Mouse (Mus musculus): Measurements from ENCODE around the gene Erc1. TPM values are rescaled to one million over a fixed set of nuclear protein-coding genes. Genes with fewer than 3 reads are reported as not detected.

Erc1 gene
- polyA plus RNA-seq, 1 experiment = 8.7 TPM

DNA sequence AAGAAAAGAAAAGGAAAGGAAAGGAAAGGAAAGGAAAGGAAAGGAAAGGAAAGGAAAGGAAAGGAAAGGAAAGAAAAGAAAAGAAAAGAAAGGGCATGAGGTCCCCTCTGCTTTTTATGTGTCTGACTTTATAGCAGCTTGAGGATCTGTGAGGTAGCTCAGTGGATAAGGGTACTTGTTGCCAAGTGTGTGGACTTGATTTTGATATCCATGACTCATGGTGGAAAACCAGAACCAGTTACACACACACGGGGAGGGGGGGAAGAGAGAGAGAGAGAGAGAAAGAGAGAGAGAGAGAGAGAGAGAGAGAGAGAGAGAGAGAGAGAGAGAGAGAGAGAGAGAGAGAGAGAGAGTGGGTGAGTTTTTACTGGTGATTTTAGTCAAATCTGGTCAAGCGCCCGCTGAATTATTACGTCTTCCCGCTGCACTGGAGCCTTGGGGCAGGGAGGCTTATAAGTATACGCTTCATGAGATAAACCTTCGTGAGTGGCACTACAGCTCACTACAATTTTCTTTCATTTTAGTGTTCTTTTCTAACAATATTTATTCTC, 204.7 kb downstream of the Erc1 start:
- no peak overlapping the region for H3K4me3 ChIP-seq (replicated peaks; ENCODE audit: extremely low read depth, low read depth, low read length)
- WGBS = 83% methylated on average over 7 of the region's 7 CpGs
- no peak for DNase-seq
- H3K4me1 ChIP-seq (ENCODE audit: control insufficient read depth, insufficient read depth, low read length) = no peaks in the 10 kb centered on the region
- TF ChIP-seq POLR2A (IDR thresholded peaks at IDR 0.05; ENCODE audit: borderline replicate concordance, extremely low read depth, low read depth, low read length) = no peak
- TF ChIP-seq CTCF (IDR thresholded peaks at IDR 0.05; ENCODE audit: insufficient read depth, low read length) = no peak

DNA sequence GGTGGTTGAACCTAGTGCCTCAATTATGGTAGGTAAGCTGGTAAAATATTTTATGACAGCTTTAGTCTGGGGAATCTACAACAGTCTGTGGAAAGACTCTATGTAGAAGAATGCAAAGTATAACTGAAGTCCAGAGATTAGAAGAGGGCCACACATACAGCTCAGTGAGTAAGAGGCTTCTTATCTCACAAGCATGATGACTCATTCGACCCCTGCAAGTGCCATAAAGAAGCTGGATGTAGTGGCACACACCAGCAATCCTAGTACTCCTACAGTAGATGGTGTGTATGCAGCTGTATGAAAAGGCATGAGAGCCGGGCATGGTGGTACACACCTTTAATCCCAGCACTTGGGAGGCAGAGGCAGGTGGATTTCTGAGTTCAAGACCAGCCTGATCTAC, 205.2 kb downstream of the Erc1 start:
- no peak for DNase-seq
- TF ChIP-seq CTCF (IDR thresholded peaks at IDR 0.05; ENCODE audit: insufficient read depth, low read length) (no peak), POLR2A (IDR thresholded peaks at IDR 0.05; ENCODE audit: borderline replicate concordance, extremely low read depth, low read depth, low read length) (no peak)
- no peak overlapping the region for H3K4me3 ChIP-seq (replicated peaks; ENCODE audit: extremely low read depth, low read depth, low read length)
- no peaks in the 10 kb centered on the region for H3K4me1 ChIP-seq (ENCODE audit: control insufficient read depth, insufficient read depth, low read length)
- 67% methylated on average over 2 of the region's 2 CpGs for WGBS

DNA sequence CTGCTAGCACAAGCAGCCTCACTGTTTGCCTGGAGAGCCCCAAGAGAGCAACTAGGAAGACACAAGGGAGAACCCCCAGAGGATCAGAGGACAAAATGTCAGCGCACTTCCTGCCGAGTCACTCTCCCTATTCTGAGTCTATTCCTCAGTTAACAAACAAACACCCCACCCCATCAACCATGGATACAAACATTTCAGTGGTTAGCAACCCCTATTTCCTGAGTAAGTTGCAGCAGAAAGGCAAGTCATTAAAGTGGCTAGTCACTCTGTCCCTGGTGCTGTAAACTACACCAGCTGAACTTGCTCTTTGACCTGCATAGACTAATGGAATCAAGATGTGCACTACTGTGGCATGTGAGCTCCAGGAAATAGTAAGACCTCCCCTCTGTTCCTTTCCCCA, 212.3 kb downstream of the Erc1 start:
- 32% methylated on average over 2 of the region's 2 CpGs for WGBS
- H3K4me3 ChIP-seq (replicated peaks; ENCODE audit: extremely low read depth, low read depth, low read length) = no peak overlapping the region
- TF ChIP-seq CTCF (IDR thresholded peaks at IDR 0.05; ENCODE audit: insufficient read depth, low read length) = no peak
- TF ChIP-seq POLR2A (IDR thresholded peaks at IDR 0.05; ENCODE audit: borderline replicate concordance, extremely low read depth, low read depth, low read length) = no peak
- H3K4me1 ChIP-seq (ENCODE audit: control insufficient read depth, insufficient read depth, low read length) = peaks cover 4% of the 10 kb centered on the region
- no peak for DNase-seq

DNA sequence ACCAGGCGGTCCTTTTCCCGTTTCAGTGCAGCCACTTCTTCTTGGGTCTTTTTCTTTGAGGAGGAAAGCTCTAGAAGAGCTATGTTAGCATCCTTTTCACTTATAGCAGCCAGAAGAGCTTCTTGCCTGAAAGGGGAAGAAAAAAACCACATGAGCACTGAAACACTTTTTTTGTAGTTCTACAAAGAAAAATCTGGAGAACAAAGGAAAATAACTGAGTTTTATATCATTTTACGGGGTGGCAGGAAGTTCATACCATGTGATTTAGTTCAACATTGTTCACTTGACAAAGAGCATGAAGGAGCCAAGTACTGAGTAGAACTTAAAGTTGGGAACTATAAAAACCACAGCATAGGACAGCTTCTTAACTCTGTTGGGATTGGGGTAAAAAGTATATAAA, 217.3 kb downstream of the Erc1 start:
- no peak overlapping the region for H3K4me3 ChIP-seq (replicated peaks; ENCODE audit: extremely low read depth, low read depth, low read length)
- peaks cover 2% of the 10 kb centered on the region for H3K4me1 ChIP-seq (ENCODE audit: control insufficient read depth, insufficient read depth, low read length)
- 75% methylated on average over 3 of the region's 3 CpGs for WGBS
- TF ChIP-seq CTCF (IDR thresholded peaks at IDR 0.05; ENCODE audit: insufficient read depth, low read length) (no peak), POLR2A (IDR thresholded peaks at IDR 0.05; ENCODE audit: borderline replicate concordance, extremely low read depth, low read depth, low read length) (no peak)
- DNase-seq = no peak

- no peak for TF ChIP-seq CTCF (IDR thresholded peaks at IDR 0.05; ENCODE audit: insufficient read depth, low read length)
- no peak overlapping the region for H3K4me3 ChIP-seq (replicated peaks; ENCODE audit: extremely low read depth, low read depth, low read length)
- WGBS = 89% methylated on average over 2 of the region's 2 CpGs
Observed at GRCm38 (mm10) chr6:119601379-119601778, 246.6 kb downstream of the Erc1 start.

DNA sequence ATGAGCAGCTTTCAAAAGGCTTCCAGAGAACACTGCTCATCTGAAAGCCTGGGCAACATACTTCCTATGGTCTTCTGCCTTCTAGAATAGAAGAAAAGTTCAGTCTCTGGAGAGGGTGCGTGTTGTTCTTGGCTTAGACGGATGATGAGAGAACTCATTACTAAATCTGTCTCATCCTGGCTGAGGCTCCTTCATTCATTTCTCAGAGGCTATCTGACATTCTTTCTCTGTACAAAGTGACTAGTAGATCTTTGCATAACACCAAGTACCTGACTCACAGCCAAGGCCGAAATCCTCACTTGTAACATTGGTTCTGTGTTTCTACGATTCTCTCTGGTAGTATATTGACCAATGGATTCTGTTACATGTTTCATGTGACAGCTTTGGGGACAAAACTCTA, 252.5 kb downstream of the Erc1 start:
- no peak for TF ChIP-seq CTCF (IDR thresholded peaks at IDR 0.05; ENCODE audit: insufficient read depth, low read length)
- TF ChIP-seq POLR2A (IDR thresholded peaks at IDR 0.05; ENCODE audit: borderline replicate concordance, extremely low read depth, low read depth, low read length) = no peak
- no peak for DNase-seq
- Histone ChIP-seq H3K4me1 (ENCODE audit: control insufficient read depth, insufficient read depth, low read length) (no peaks in the 10 kb centered on the region), H3K4me3 (replicated peaks; ENCODE audit: extremely low read depth, low read depth, low read length) (no peak overlapping the region)
- 81% methylated on average over 4 of the region's 4 CpGs for WGBS

More at GRCm38 (mm10) chr6:119601379-119601778, 246.6 kb downstream of the Erc1 start:
- DNase-seq = no peak
- no peaks in the 10 kb centered on the region for H3K4me1 ChIP-seq (ENCODE audit: control insufficient read depth, insufficient read depth, low read length)

- Histone ChIP-seq H3K4me1 (ENCODE audit: control insufficient read depth, insufficient read depth, low read length) (peaks cover 4% of the 10 kb centered on the region), H3K4me3 (replicated peaks; ENCODE audit: extremely low read depth, low read depth, low read length) (no peak overlapping the region)
- no peak for DNase-seq
- WGBS = 60% methylated on average over 2 of the region's 2 CpGs
- TF ChIP-seq CTCF (IDR thresholded peaks at IDR 0.05; ENCODE audit: insufficient read depth, low read length) = no peak
- TF ChIP-seq POLR2A (IDR thresholded peaks at IDR 0.05; ENCODE audit: borderline replicate concordance, extremely low read depth, low read depth, low read length) = no peak
Observed at GRCm38 (mm10) chr6:119590872-119591271, 257.1 kb downstream of the Erc1 start.

- Histone ChIP-seq H3K4me3 (replicated peaks; ENCODE audit: extremely low read depth, low read depth, low read length) (no peak overlapping the region), H3K4me1 (ENCODE audit: control insufficient read depth, insufficient read depth, low read length) (peaks cover 10% of the 10 kb centered on the region)
- no peak for DNase-seq
- TF ChIP-seq POLR2A (IDR thresholded peaks at IDR 0.05; ENCODE audit: borderline replicate concordance, extremely low read depth, low read depth, low read length) (no peak), CTCF (IDR thresholded peaks at IDR 0.05; ENCODE audit: insufficient read depth, low read length) (no peak)
- WGBS = 78% methylated on average over 2 of the region's 2 CpGs
Observed at GRCm38 (mm10) chr6:119587897-119588296, 260.1 kb downstream of the Erc1 start.

GRCm38 (mm10) chr6:119587454-119587853, 260.5 kb downstream of the Erc1 start:
- Histone ChIP-seq H3K4me3 (replicated peaks; ENCODE audit: extremely low read depth, low read depth, low read length) (no peak overlapping the region), H3K4me1 (ENCODE audit: control insufficient read depth, insufficient read depth, low read length) (peaks cover 10% of the 10 kb centered on the region)
- no peak for TF ChIP-seq CTCF (IDR thresholded peaks at IDR 0.05; ENCODE audit: insufficient read depth, low read length)
- no peak for TF ChIP-seq POLR2A (IDR thresholded peaks at IDR 0.05; ENCODE audit: borderline replicate concordance, extremely low read depth, low read depth, low read length)
- no peak for DNase-seq

DNA sequence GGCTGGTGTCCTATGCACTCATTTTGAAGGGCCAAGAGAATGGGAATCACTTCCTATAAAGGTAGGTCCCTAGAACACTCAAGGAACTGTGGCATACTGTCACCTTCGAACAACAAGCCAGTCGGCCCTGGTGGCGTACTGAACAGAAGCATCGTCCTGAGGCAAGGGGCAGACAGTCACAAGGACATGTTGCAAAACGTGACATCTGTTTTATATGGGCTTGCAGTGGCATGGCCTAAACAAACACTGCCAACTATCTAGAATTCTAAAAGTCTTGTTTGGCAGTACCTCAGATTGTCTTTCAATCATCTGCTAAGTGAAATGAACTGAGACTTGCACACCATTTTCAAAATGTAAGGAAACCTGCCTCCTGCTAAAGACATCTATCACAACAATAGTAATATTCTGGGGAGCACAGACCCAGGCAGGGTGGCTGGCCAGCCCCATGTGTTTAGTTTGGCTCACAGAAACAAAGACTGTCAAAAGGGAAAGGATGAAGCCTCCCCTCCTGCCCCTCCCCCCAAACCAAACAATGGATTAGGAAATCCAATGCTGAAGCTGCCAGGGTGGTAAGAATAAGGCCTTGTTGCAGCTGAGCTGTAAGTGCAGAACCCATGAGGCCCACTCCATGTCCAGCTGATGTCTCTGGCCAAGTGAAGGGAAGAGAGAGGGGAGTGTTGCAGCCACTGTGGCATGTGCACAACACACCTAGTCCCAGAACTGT, 262.2 kb downstream of the Erc1 start:
- 55% methylated on average over 5 of the region's 5 CpGs for WGBS
- Histone ChIP-seq H3K4me1 (ENCODE audit: control insufficient read depth, insufficient read depth, low read length) (peaks cover 10% of the 10 kb centered on the region), H3K4me3 (replicated peaks; ENCODE audit: extremely low read depth, low read depth, low read length) (no peak overlapping the region)
- no peak for DNase-seq
- TF ChIP-seq POLR2A (IDR thresholded peaks at IDR 0.05; ENCODE audit: borderline replicate concordance, extremely low read depth, low read depth, low read length) (no peak), CTCF (IDR thresholded peaks at IDR 0.05; ENCODE audit: insufficient read depth, low read length) (no peak)

Data from lung, adult 2 months (tissue).